Mouse (Mus musculus) testis, adult 2 months (tissue): ENCODE results near the gene Dhx35. TPM values are rescaled to one million over a fixed set of nuclear protein-coding genes. Genes with fewer than 3 reads are reported as not detected.

Experiments used
- H3K27ac ChIP-seq: fragments of 200-500 bp; 2 replicates; pipeline ENCODE4 v1.5.1; 2012; ENCODE audit warnings: low read depth, low read length; ENCODE audit not compliant: control insufficient read depth, insufficient read depth
- H3K27me3 ChIP-seq: fragments of 200-500 bp; 2 replicates; pipeline ENCODE4 v1.6.1; 2012; ENCODE audit warnings: mild to moderate bottlenecking, low read length, moderate library complexity; ENCODE audit not compliant: control insufficient read depth, insufficient read depth
- H3K36me3 ChIP-seq: fragments of 200-500 bp; 2 replicates; pipeline ENCODE4 v1.6.1; 2012; ENCODE audit warnings: mild to moderate bottlenecking, low read length; ENCODE audit not compliant: control insufficient read depth, insufficient read depth
- H3K4me1 ChIP-seq: fragments of 200-500 bp; 2 replicates; pipeline ENCODE4 v1.6.1; 2012; ENCODE audit warnings: low read length; ENCODE audit not compliant: control insufficient read depth, insufficient read depth
- H3K4me3 ChIP-seq: fragments of 200-500 bp; 2 replicates; pipeline ENCODE4 v1.5.1; 2012; ENCODE audit warnings: low read depth, mild to moderate bottlenecking, low read length, moderate library complexity, mixed read lengths; ENCODE audit not compliant: control insufficient read depth
- CTCF ChIP-seq: fragments of 200-500 bp; IDR thresholded peaks from 2 replicates; pipeline ENCODE4 v1.5.1; 2012; ENCODE audit warnings: low read depth, mild to moderate bottlenecking, inconsistent platforms, low read length, moderate library complexity; ENCODE audit not compliant: control insufficient read depth, insufficient read depth, insufficient replicate concordance
- POLR2A ChIP-seq: fragments of 200-500 bp; IDR thresholded peaks from 2 replicates; pipeline ENCODE4 v1.6.1; 2012; ENCODE audit warnings: low read depth, mild to moderate bottlenecking, inconsistent platforms, low read length, moderate library complexity; ENCODE audit not compliant: control insufficient read depth
- polyA plus RNA-seq: library from polyadenylated mRNA; depleted of rRNA; stranded (reverse); fragments of >200 nt; gene quantifications from 2 replicates; pipeline ENCODE4 v1.2.3, GENCODE M21; 2012

Gene Dhx35
- polyA plus RNA-seq, 1 experiment: 18.9 TPM

- no peaks in the 10 kb centered on the region for H3K27me3 ChIP-seq
- no peak for TF ChIP-seq POLR2A
- no peak for TF ChIP-seq CTCF
- no peaks in the 10 kb centered on the region for H3K4me1 ChIP-seq
- H3K27ac ChIP-seq: no peak overlapping the region
- H3K36me3 ChIP-seq: peaks cover 2% of the 10 kb centered on the region; the same call in 1 of the 2 replicates
- H3K4me3 ChIP-seq: no peak overlapping the region
These were observed 66.5 kb downstream of the Dhx35 start for GRCm38 (mm10) chr2:158861115-158861514.

- Histone ChIP-seq H3K4me1 (no peaks in the 10 kb centered on the region), H3K27ac (no peak overlapping the region), H3K4me3 (no peak overlapping the region), H3K27me3 (no peaks in the 10 kb centered on the region), H3K36me3 (no peaks in the 10 kb centered on the region)
- TF ChIP-seq POLR2A: no peak
- peak; percentile 94; the same call in 1 of the 2 replicates for TF ChIP-seq CTCF
These were observed 68.9 kb downstream of the Dhx35 start for GRCm38 (mm10) chr2:158863341-158864125.

- H3K36me3 ChIP-seq: no peaks in the 10 kb centered on the region
- H3K4me3 ChIP-seq: no peak overlapping the region
- H3K27me3 ChIP-seq: no peaks in the 10 kb centered on the region
- no peak overlapping the region for H3K27ac ChIP-seq
- no peaks in the 10 kb centered on the region for H3K4me1 ChIP-seq
- TF ChIP-seq POLR2A (no peak), CTCF (no peak)
These were observed 69.5 kb downstream of the Dhx35 start for GRCm38 (mm10) chr2:158864126-158864458.

GRCm38 (mm10) chr2:158865358-158865757 lies 70.8 kb downstream of the Dhx35 start:
- H3K4me3 ChIP-seq: no peak overlapping the region
- no peaks in the 10 kb centered on the region for H3K4me1 ChIP-seq
- no peak for TF ChIP-seq POLR2A
- peak; percentile 95; the same call in 1 of the 2 replicates for TF ChIP-seq CTCF
- H3K27ac ChIP-seq: no peak overlapping the region
- H3K36me3 ChIP-seq: no peaks in the 10 kb centered on the region
- no peaks in the 10 kb centered on the region for H3K27me3 ChIP-seq

DNA sequence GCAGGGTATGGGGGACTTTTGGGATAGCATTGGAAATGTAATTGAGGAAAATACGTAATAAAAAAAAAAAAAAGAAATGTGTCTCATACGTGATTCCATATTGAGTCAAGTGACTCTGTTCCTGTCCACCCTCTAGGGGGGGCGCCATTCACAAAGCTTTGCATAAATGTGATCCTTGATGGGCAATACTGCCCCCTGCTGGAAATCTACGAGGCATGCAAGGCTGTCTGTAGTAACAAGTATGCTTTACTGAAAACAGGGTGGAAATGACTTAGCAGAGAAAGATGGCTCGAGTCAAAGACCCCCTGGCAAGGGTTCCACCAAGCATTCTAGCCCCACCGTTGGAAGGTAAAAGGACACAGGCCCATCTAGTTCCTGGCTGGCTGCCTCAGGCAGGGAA lies 92.0 kb downstream of the Dhx35 start:
- H3K27ac ChIP-seq: no peak overlapping the region
- no peaks in the 10 kb centered on the region for H3K27me3 ChIP-seq
- H3K36me3 ChIP-seq: no peaks in the 10 kb centered on the region
- TF ChIP-seq POLR2A (no peak), CTCF (peak; percentile 46; the same call in 1 of the 2 replicates)
- H3K4me3 ChIP-seq: no peak overlapping the region
- no peaks in the 10 kb centered on the region for H3K4me1 ChIP-seq

- TF ChIP-seq POLR2A: no peak
- no peak for TF ChIP-seq CTCF
- H3K4me3 ChIP-seq: no peak overlapping the region
These were observed 93.9 kb downstream of the Dhx35 start for GRCm38 (mm10) chr2:158888531-158888930.

DNA sequence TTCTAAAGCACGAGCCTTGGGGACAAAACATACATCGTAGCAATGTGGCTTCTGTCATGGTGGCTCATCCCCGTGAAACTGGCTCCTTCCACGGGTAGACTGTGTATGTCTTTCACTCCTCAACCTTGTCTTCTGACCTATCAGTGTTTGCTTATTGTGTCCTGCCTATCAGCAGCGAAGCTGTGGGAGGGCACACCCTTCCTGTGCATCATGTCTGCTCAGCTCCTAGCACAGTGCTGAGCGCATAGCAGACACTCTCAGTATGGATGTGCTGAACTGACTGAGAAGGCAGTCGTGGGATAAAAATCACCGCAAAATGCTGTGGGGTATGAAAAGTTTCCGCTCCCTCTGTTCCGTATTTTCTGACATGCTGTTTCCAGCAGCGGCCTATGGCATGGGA lies 94.6 kb downstream of the Dhx35 start:
- Histone ChIP-seq H3K4me1 (peaks cover 5% of the 10 kb centered on the region), H3K4me3 (no peak overlapping the region), H3K36me3 (no peaks in the 10 kb centered on the region), H3K27me3 (no peaks in the 10 kb centered on the region), H3K27ac (no peak overlapping the region)
- TF ChIP-seq CTCF: no peak

More at GRCm38 (mm10) chr2:158888531-158888930, 93.9 kb downstream of the Dhx35 start:
- no peaks in the 10 kb centered on the region for H3K36me3 ChIP-seq
- no peaks in the 10 kb centered on the region for H3K27me3 ChIP-seq
- no peak overlapping the region for H3K27ac ChIP-seq
- peaks cover 5% of the 10 kb centered on the region for H3K4me1 ChIP-seq

- H3K27ac ChIP-seq: no peak overlapping the region
- no peak for TF ChIP-seq POLR2A
- no peaks in the 10 kb centered on the region for H3K27me3 ChIP-seq
- H3K36me3 ChIP-seq: no peaks in the 10 kb centered on the region
- H3K4me1 ChIP-seq: peaks cover 5% of the 10 kb centered on the region
- H3K4me3 ChIP-seq: no peak overlapping the region
These were observed 96.7 kb downstream of the Dhx35 start for GRCm38 (mm10) chr2:158891319-158891718.
